Mouse (Mus musculus) kidney, embryonic 14.5 days (tissue): ENCODE results near the gene Itgad. TPM values are rescaled to one million over a fixed set of nuclear protein-coding genes. Genes with fewer than 3 reads are reported as not detected.

Experiments
- ATAC-seq: fragments of 200-750 bp; cut with Nextera tagmentation; 2 replicates; pipeline ENCODE4 v1.8.0; 2017; ENCODE audit warnings: moderate number of reproducible peaks, mild to moderate bottlenecking, moderate TSS enrichment, moderate library complexity; ENCODE audit not compliant: low FRiP score, low TSS enrichment
- H3K27ac ChIP-seq: fragments of 300-500 bp; sonication (generic); 2 replicates; pipeline ENCODE4 v1.5.1; 2014; ENCODE audit warnings: low read depth, mild to moderate bottlenecking, low read length, moderate library complexity, mixed read lengths
- H3K27me3 ChIP-seq: fragments of 300-500 bp; sonication (generic); 2 replicates; pipeline ENCODE4 v1.6.1; 2014; ENCODE audit warnings: mild to moderate bottlenecking, low read length; ENCODE audit not compliant: control insufficient read depth, insufficient read depth
- H3K36me3 ChIP-seq: fragments of 300-500 bp; sonication (generic); 2 replicates; pipeline ENCODE4 v1.6.1; 2014; ENCODE audit warnings: low read length, mixed read lengths; ENCODE audit not compliant: control insufficient read depth, insufficient read depth
- H3K4me1 ChIP-seq: fragments of 300-500 bp; sonication (generic); 2 replicates; pipeline ENCODE4 v1.6.1; 2014; ENCODE audit warnings: low read length, mixed read lengths; ENCODE audit not compliant: control insufficient read depth, insufficient read depth
- H3K4me2 ChIP-seq: fragments of 300-500 bp; sonication (generic); replicated peaks from 2 replicates; pipeline ENCODE4 v1.6.1; 2014; ENCODE audit warnings: low read depth, mild to moderate bottlenecking, low read length
- H3K4me3 ChIP-seq: fragments of 300-500 bp; sonication (generic); 2 replicates; pipeline ENCODE4 v1.5.1; 2014; ENCODE audit warnings: mild to moderate bottlenecking, low read length
- H3K9ac ChIP-seq: fragments of 300-500 bp; sonication (generic); 2 replicates; pipeline ENCODE4 v1.6.1; 2014; ENCODE audit warnings: low read depth, mild to moderate bottlenecking, low read length, moderate library complexity
- H3K9me3 ChIP-seq: fragments of 300-500 bp; sonication (generic); 2 replicates; pipeline ENCODE4 v1.6.1; 2016; ENCODE audit warnings: low read length; ENCODE audit not compliant: control insufficient read depth
- WGBS: fragments of 180-500 bp; shearing (Covaris S2); extraction: QIAGEN DNeasy Blood & Tissue Kit; methylation state at CpG from one replicate; pipeline ENCODE4 v1.1.7; 2014; 5-methylcytosine and 5-hydroxymethylcytosine counted together
- polyA plus RNA-seq: library from polyadenylated mRNA; unstranded; fragments of >200 nt; fragmentation: Nextera tagmentation; extraction: Ambion mirVana; gene quantifications from 2 replicates; pipeline ENCODE4 v1.2.1, GENCODE M21; 2014

The Itgad gene
- polyA plus RNA-seq, 1 experiment from 2014 or later = not detected

- WGBS = 58% methylated on average over 13 of the region's 13 CpGs
- Histone ChIP-seq H3K9ac (no peak overlapping the region), H3K9me3 (no peaks in the 10 kb centered on the region), H3K27me3 (no peaks in the 10 kb centered on the region), H3K36me3 (peaks cover 40% of the 10 kb centered on the region), H3K27ac (no peak overlapping the region), H3K4me1 (no peaks in the 10 kb centered on the region), H3K4me3 (no peak overlapping the region), H3K4me2 (no peak overlapping the region)
- no peak for ATAC-seq
These were observed 116.3 kb downstream of the Itgad start for GRCm38 (mm10) chr7:128270431-128270850.

GRCm38 (mm10) chr7:128271496-128271895 lies 117.3 kb downstream of the Itgad start:
- Histone ChIP-seq H3K27me3 (no peaks in the 10 kb centered on the region), H3K9ac (no peak overlapping the region), H3K36me3 (peaks cover 50% of the 10 kb centered on the region), H3K4me3 (no peak overlapping the region), H3K9me3 (no peaks in the 10 kb centered on the region), H3K27ac (no peak overlapping the region), H3K4me2 (no peak overlapping the region), H3K4me1 (no peaks in the 10 kb centered on the region)
- 96% methylated on average over 9 of the region's 9 CpGs for WGBS
- ATAC-seq = no peak

Other genes with a start within 250 kb of the Itgad start
- gene Kat8, start 241.9 kb upstream of the Itgad start, polyA plus RNA-seq = 37.2 and 48.9 TPM in 2 replicates
- 44.7 and 47.1 TPM in 2 replicates for gene Prss8, start 224.3 kb upstream of the Itgad start, polyA plus RNA-seq
- gene Prss36, start 207.7 kb upstream of the Itgad start, polyA plus RNA-seq = 12.1 and 12.4 TPM in 2 replicates
- 62.7 and 77.7 TPM in 2 replicates for gene Fus, start 186.9 kb upstream of the Itgad start, polyA plus RNA-seq
- gene Pycard, start 160.5 kb upstream of the Itgad start, polyA plus RNA-seq = 39.5 and 47.3 TPM in 2 replicates
- gene Trim72, start 150.4 kb upstream of the Itgad start, polyA plus RNA-seq = 0.14 TPM in 1 of 2 replicates, not detected in the other
- 0.14 and 0.54 TPM in 2 replicates for gene Itgam, start 91.7 kb upstream of the Itgad start, polyA plus RNA-seq
- gene Gm49368, start 91.7 kb upstream of the Itgad start, polyA plus RNA-seq = not detected in 2 replicates
- 0.05 TPM in 1 of 2 replicates, not detected in the other for gene Itgax, start 24.8 kb upstream of the Itgad start, polyA plus RNA-seq
- gene Cox6a2, start 52.0 kb downstream of the Itgad start, polyA plus RNA-seq = not detected in 2 replicates
- gene Armc5, start 83.0 kb downstream of the Itgad start, polyA plus RNA-seq = 11.7 and 12.9 TPM in 2 replicates
- 7.5 and 9.5 TPM in 2 replicates for gene 9130023H24Rik, start 83.7 kb downstream of the Itgad start, polyA plus RNA-seq
- 44.3 and 61.7 TPM in 2 replicates for gene Tgfb1i1, start 92.4 kb downstream of the Itgad start, polyA plus RNA-seq
- gene Slc5a2, start 111.3 kb downstream of the Itgad start, polyA plus RNA-seq = 1.1 and 2.2 TPM in 2 replicates
- gene BC017158, start 143.8 kb downstream of the Itgad start, polyA plus RNA-seq = 26.9 and 32.1 TPM in 2 replicates